Mouse (Mus musculus) right cerebral cortex, postnatal 4 days (tissue): ENCODE data around the gene Dpp4.

ENCODE experiments used
- DNase-seq: peaks from one replicate; pipeline ENCODE4 v3.0.0-alpha.2; 2022

Gene Dpp4

DNA sequence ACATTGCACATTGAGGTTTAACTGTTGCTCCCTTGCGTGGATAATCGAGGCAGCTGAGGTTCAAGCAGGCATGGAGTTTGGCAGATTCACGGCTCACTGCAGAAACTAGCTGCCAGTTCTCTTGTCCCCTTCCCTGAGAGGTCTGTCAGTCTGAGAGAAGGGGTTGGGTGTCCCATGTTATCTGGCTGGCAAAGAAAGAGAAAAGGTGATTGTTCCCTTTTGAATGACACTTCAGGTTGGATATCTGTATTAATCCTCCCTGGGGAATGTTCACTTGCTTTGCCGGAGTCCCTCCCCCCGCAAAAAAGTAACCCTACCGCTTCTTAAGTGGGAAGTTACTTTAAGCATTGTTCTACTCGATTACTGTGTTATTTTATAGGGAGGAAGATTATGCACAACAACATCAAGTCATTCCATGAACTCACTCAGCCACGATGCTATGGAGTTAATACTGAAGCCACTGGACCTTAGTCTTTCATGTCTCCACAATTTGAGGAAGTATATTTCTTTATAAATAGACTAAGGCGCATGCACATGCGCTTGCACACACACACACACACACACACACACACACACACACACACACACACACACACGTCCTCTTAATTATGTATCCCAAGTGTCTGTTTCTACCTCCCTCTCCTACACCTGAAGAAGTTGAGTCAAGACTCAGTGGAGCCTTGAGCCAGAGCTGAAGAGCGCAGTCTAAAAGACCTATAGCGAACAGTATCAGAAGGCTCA, at the start of gene Dpp4:
TSS of gene Dpp4 (minus strand) at position 151 of the 741 bp plus-strand sequence.
- no peak for DNase-seq

DNA sequence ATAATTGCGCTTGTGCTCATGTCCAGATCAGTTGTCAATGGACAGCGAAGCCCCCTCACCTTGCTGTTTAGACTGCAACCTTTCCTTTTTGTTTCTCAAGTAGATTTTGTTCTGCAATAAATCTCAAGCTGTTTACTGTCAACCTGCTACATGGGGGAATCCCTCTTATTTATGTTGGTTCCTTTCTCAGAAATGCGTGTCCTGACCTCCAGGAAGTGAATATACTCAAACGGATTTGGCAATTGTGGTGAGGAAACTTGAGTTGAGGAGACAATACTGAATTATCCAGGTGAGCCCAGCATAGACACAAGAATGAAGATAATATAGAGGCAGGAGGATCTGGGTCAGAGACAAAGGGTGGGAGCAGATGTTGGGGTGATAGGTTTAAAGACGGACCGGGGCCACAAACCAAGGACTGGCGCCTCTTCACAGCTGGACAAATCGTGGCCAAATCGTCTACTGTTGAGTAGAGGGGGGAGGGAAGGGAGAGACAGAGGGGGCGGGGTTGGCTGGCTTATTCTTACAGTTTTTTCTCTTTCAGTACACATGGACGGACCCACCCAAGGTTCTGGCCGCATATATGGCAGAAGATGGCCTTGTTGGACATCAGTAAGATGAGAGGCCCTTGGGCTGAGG, 48.9 kb upstream of the Dpp4 start:
- no peak for DNase-seq

- DNase-seq: no peak
Observed at GRCm38 (mm10) chr2:62460231-62460710, 48.2 kb upstream of the Dpp4 start.

DNA sequence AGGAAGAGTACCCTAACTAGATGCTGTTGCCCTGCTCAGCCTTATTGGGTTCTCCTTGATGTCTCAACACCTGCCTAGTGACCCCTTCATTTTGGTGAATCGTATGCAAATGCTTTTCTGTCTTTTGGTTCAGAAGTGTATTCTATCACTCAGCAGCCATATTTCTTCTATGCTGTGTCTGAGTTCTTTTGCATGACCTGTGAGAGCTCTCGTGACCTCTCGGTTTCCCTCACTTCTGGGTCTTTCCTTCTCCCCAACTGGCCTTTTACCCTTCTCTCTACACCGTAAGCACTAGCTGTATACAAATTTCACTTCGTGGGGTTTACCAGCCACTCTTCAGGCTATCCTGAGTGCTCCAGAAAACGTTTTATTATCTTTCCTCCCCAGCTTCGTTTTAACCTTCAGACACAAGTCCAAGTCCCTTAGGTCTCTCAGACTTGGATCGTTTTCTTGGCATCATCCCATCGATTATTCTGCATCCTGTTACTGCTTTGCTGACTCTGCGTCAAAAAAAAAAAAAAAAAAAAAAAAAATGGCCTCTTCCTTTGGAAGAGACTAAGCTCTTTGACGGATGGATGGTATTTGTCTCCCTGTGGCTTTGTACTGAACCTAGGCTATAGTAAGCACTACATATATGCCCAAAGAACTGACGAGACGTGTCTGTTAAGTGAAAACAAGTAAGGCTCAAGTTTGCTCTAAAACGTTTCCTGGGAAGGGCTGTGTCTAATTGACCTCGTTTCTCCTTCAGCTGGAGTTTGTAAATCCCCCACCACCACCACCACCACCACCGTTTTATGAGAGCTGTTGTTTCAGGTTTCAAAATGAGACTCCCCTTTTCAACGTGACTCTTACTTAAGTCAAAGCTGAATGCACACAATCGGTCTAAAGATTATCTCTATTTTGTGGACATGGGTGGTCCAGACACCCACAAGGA, 47.5 kb upstream of the Dpp4 start:
- no peak for DNase-seq

GRCm38 (mm10) chr2:62458070-62458469, 46.0 kb upstream of the Dpp4 start:
- no peak for DNase-seq

- no peak for DNase-seq
Observed at GRCm38 (mm10) chr2:62454991-62455390, 43.0 kb upstream of the Dpp4 start.

DNA sequence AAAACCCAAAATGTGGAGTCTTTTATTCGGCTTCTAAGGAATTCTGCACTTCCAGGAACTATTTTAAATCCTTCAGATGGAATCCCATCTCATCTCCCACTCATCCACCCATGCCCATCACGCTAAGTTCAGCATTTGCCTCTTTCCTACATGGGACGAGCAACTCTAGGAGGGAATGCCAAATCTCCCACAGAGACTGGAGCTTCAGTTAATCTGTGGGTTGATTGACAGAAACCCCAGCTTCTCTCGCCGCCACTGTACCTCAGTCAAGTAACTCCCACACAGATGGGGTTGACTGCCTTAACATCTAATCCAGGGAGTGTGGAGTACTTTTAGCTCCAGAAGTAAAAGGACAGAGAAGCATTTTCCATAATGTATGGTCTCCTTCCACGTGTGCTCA, 42.0 kb upstream of the Dpp4 start:
- no peak for DNase-seq

- no peak for DNase-seq
Observed at GRCm38 (mm10) chr2:62450364-62450763, 38.3 kb upstream of the Dpp4 start.

GRCm38 (mm10) chr2:62449692-62450346, 37.8 kb upstream of the Dpp4 start:
- DNase-seq: no peak

GRCm38 (mm10) chr2:62440802-62441544, 28.9 kb upstream of the Dpp4 start:
- no peak for DNase-seq

GRCm38 (mm10) chr2:62440083-62440482, 28.1 kb upstream of the Dpp4 start:
- DNase-seq: no peak

DNA sequence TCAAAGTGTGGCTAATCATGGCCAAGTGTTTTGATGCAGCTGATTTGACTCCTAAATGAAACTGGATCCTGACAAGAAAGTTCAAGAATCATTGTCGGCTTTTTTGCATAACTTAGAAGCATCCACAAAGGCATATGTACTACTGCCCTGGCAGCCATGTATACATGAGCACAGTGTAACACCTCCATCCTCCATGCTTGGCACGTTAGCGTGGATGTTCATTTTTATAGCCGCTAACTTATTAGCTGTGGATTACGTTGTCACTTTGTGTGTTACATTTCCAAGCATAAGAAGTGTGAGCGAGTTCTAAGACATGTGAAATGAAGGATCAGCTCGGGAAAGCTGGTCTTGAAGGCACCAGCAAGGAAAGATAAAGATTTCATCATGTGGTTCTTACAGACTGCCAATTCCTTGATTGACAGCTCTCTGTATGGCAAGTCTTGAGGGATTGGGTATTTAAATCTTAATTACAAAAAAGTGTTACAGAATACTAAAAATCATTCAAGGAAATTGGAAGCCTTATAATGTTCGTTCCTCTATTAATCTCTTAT, 19.3 kb upstream of the Dpp4 start:
- no peak for DNase-seq

GRCm38 (mm10) chr2:62425941-62426340, 13.9 kb upstream of the Dpp4 start:
- no peak for DNase-seq

DNA sequence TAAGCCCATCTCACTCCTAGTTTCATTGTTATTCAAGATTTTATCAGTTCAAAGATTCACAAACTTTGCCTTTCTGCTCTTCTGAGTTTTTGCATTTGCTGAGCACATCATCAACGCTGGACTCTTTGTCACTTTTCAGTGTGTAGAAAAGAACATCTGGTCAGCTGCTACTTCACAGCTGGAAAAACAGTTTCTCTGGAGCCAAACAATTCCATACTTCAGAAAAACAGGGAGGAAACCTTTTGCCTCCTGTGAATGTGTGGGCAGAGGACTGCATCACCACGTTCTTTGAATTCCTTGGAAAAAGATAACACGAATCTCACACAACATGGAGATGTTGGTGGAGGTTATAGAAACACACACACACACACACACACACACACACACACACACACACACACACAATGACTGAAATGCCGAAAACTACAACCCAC, 11.3 kb upstream of the Dpp4 start:
- DNase-seq: no peak

GRCm38 (mm10) chr2:62422515-62423342, 10.7 kb upstream of the Dpp4 start:
- DNase-seq: no peak

GRCm38 (mm10) chr2:62421229-62421628, 9.2 kb upstream of the Dpp4 start:
- no peak for DNase-seq

DNA sequence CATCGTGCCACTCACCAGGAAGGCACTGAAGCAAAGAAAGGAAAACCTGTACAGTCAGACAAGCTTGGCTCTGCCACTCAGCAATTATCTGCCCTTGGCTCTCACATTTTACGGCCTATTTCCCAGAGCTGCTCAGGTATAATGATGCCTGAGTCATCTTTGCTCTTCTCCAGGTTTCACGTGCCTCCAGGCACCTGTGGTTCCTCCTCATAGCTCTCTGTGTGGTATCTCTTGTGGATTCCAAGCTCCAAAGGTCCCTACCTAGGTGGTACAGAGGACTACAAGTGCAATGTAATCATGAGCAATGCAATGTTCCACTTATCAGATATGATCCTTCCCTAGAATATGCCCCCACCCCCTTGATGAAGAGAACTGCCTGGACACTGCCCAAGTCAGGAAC, 8.0 kb upstream of the Dpp4 start:
- no peak for DNase-seq

- DNase-seq: no peak
Observed at GRCm38 (mm10) chr2:62417233-62417632, 5.2 kb upstream of the Dpp4 start.

DNA sequence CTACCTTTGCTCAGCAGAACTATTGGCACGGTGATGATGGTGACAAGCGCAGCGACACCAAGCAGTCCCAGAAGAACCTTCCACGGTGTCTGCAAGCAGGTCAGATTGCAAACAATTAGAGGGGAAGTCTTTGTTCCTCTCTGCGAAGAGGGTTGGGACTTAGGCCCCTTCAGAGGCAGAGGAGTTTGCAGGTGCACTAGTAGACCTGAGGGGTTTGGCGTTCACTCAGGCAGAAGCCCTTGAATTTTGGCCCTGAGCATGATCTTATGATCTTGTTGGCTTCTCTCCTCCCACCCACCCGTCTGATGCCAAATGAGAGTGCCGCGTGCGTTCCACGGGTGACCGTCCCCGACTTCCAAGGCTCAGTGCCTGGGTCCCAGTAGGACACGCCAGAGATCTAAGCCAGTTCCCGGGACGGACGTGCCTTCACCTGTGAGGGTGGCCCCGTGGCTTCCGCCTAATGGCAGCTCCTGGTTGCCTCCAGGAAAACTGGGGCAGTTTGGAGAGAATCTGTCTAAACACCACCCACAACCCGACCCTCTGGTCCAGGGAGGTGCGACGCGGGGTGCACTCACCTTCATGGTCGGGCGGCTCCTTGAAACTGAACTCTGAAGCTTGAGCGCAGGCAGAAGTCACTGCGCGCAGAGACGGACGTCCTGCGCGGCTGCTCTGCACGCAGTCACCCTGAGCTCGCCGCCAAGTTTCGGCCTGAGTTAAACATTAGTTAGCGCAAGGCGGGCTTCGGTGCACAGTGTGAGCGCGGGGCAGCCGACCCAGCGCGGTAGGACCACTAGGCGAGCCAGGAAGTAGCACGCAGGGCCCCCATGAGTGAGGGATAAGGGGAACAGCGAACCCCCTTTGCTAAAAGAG, 585 bp downstream of the Dpp4 start:
- peak; percentile 22 for DNase-seq

- DNase-seq: no peak
Observed at GRCm38 (mm10) chr2:62408701-62409201, 3.3 kb downstream of the Dpp4 start.
